Mouse (Mus musculus) neural tube, embryonic 15.5 days (tissue): ENCODE data around the gene Gtf2a2. TPM values are rescaled to one million over a fixed set of nuclear protein-coding genes. Genes with fewer than 3 reads are reported as not detected.

Experiments
- ATAC-seq: fragments of 200-750 bp; cut with Nextera tagmentation; 2 replicates; pipeline ENCODE4 v1.8.0; 2017; ENCODE audit warnings: mild to moderate bottlenecking, moderate TSS enrichment, moderate library complexity; ENCODE audit not compliant: low FRiP score
- H3K27ac ChIP-seq: fragments of 300-500 bp; sonication (generic); replicated peaks from 2 replicates; pipeline ENCODE4 v1.5.1; 2015; ENCODE audit warnings: mild to moderate bottlenecking, inconsistent platforms
- H3K27me3 ChIP-seq: fragments of 300-500 bp; sonication (generic); replicated peaks from 2 replicates; pipeline ENCODE4 v1.6.1; 2015; ENCODE audit warnings: inconsistent platforms
- H3K36me3 ChIP-seq: fragments of 300-500 bp; sonication (generic); 2 replicates; pipeline ENCODE4 v1.6.1; 2015; ENCODE audit warnings: inconsistent platforms
- H3K4me1 ChIP-seq: fragments of 300-500 bp; sonication (generic); 2 replicates; pipeline ENCODE4 v1.6.1; 2015; ENCODE audit warnings: inconsistent platforms
- H3K4me2 ChIP-seq: fragments of 300-500 bp; sonication (generic); 2 replicates; pipeline ENCODE4 v1.6.1; 2015; ENCODE audit warnings: inconsistent platforms, mild to moderate bottlenecking, moderate library complexity
- H3K4me3 ChIP-seq: fragments of 300-500 bp; sonication (generic); replicated peaks from 2 replicates; pipeline ENCODE4 v1.5.1; 2015; ENCODE audit warnings: mild to moderate bottlenecking, inconsistent platforms
- H3K9ac ChIP-seq: fragments of 300-500 bp; sonication (generic); replicated peaks from 2 replicates; pipeline ENCODE4 v1.6.1; 2015; ENCODE audit warnings: mild to moderate bottlenecking, inconsistent platforms
- H3K9me3 ChIP-seq: fragments of 300-500 bp; sonication (generic); replicated peaks from 2 replicates; pipeline ENCODE4 v1.6.1; 2016; ENCODE audit warnings: inconsistent platforms
- WGBS: fragments of 180-500 bp; shearing (Covaris S2); methylation state at CpG from one replicate; pipeline ENCODE4 v1.1.7; 2015; ENCODE audit warnings: mixed read lengths; 5-methylcytosine and 5-hydroxymethylcytosine counted together
- polyA plus RNA-seq: library from polyadenylated mRNA; unstranded; fragments of >200 nt; fragmentation: Nextera tagmentation; extraction: Ambion mirVana; gene quantifications from 2 replicates; pipeline ENCODE4 v1.2.1, GENCODE M21; 2015

Gene Gtf2a2
- polyA plus RNA-seq, 1 experiment from 2014 or later, result 218 TPM

DNA sequence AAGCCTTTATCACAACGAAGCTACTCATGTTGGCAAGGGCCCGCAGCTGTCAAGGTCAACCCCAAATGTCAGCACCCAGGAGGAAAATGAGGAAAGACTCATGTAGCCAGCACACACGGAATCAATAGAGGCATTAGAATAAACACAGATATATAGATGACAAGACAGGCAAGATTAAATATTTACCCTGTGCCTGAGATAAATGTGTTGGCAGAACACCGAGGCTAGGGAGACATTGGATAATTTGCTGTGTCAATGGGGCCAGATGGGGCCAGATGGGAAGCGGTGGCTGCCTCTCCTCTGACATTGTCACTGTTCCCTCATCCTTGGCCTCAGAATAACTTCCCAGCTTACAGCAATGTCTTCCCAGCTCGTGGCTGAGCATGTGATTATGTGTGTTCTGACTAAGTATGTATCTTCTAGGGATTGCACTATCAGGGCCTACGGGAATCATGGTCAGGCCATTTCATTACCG is 57.6 kb downstream of the Gtf2a2 start:
- Histone ChIP-seq H3K9me3 (no peaks in the 10 kb centered on the region), H3K36me3 (no peaks in the 10 kb centered on the region), H3K4me3 (no peak overlapping the region), H3K4me1 (0 out of 2 replicates have a peak, but pooled peaks cover 5% of the 10 kb centered on the region), H3K9ac (no peak overlapping the region), H3K27me3 (no peaks in the 10 kb centered on the region), H3K4me2 (no peak overlapping the region), H3K27ac (no peak overlapping the region)
- ATAC-seq, result no peak
- WGBS, result 55% methylated on average over 8 of the region's 8 CpGs

DNA sequence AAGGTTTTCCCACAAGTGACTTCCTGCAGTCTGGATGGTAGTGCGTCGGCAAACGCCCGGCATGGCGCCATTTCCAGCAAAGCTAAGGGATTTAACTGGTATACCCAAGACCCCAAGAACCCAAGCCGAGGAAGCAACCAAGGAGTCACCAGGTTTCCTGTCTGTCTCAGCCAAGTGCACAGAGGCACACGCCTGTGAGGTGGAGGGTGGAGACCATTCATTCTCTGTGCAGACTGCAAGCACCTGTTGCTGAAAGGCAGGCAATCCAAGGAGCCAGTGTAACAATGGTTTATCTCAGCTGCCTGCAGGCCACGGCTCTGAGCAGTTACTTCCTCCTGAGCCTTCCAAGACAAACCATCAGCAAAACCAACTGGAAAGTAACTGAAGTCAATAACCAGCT is 60.0 kb downstream of the Gtf2a2 start:
- no peak for ATAC-seq
- Histone ChIP-seq H3K4me2 (no peak overlapping the region), H3K27me3 (no peaks in the 10 kb centered on the region), H3K4me3 (no peak overlapping the region), H3K9ac (no peak overlapping the region), H3K4me1 (0 out of 2 replicates have a peak, but pooled peaks cover 5% of the 10 kb centered on the region), H3K9me3 (no peaks in the 10 kb centered on the region), H3K36me3 (no peaks in the 10 kb centered on the region), H3K27ac (no peak overlapping the region)
- 91% methylated on average over 8 of the region's 8 CpGs for WGBS

Other genes with a start within 250 kb of the Gtf2a2 start
- 58.9 and 68.7 TPM in 2 replicates for gene Bnip2, start 23.1 kb upstream of the Gtf2a2 start, polyA plus RNA-seq
- 0.77 TPM in 1 of 2 replicates, not detected in the other for gene Gcnt3, start 25.5 kb downstream of the Gtf2a2 start, polyA plus RNA-seq
- gene Fam81a, start 130.0 kb downstream of the Gtf2a2 start, polyA plus RNA-seq, result 9.1 and 9.5 TPM in 2 replicates
- 5.3 and 8.9 TPM in 2 replicates for gene Myo1e, start 194.8 kb downstream of the Gtf2a2 start, polyA plus RNA-seq